Mouse (Mus musculus) intestine, embryonic 16.5 days (tissue): ENCODE results near the gene Gm10477. TPM values are rescaled to one million over a fixed set of nuclear protein-coding genes. Genes with fewer than 3 reads are reported as not detected.

Source experiments
- polyA plus RNA-seq: library from polyadenylated mRNA; unstranded; fragments of >200 nt; fragmentation: Nextera tagmentation; extraction: Ambion mirVana; gene quantifications from 2 replicates; pipeline ENCODE4 v1.2.1, GENCODE M21; 2015

Gene Gm10477
- polyA plus RNA-seq, 1 experiment from 2014 or later: not detected

Other genes with a start within 250 kb of the Gm10477 start
- gene Zfp449, start 178.3 kb upstream of the Gm10477 start, polyA plus RNA-seq: 5.3 and 5.4 TPM in 2 replicates
- 4.4 and 4.9 TPM in 2 replicates for gene Smim10l2a, start 150.2 kb upstream of the Gm10477 start, polyA plus RNA-seq
- gene Gm2174, start 76.8 kb upstream of the Gm10477 start, polyA plus RNA-seq: 2.0 and 2.8 TPM in 2 replicates
- gene Ints6l, start 69.9 kb upstream of the Gm10477 start, polyA plus RNA-seq: 21.0 and 21.4 TPM in 2 replicates
- gene Gm648, start 24.9 kb downstream of the Gm10477 start, polyA plus RNA-seq: 0.13 and 0.17 TPM in 2 replicates
- 20.4 and 20.6 TPM in 2 replicates for gene Mmgt1, start 73.3 kb downstream of the Gm10477 start, polyA plus RNA-seq
- 10.4 and 11.0 TPM in 2 replicates for gene Slc9a6, start 85.0 kb downstream of the Gm10477 start, polyA plus RNA-seq
- gene Fhl1, start 207.0 kb downstream of the Gm10477 start, polyA plus RNA-seq: 65.2 and 67.0 TPM in 2 replicates